9 mouse cellular contexts compared by ENCODE assay signal in genomic region chr11:78972811-78973351, GRCm38 (mm10). TPM values are rescaled to one million over a fixed set of nuclear protein-coding genes. Genes with fewer than 3 reads are reported as not detected.
DNase-seq lines count a peak whose midpoint lies in the region; ATAC-seq and TF ChIP-seq lines count a peak whose summit lies in the region.
"Had no signal": no experiment of that assay in that cellular context is flagged by ENCODE, and none has a peak within 500 bp of the region (broad histone marks: within the 10 kb centered on the region; RNA-seq: fewer than 3 reads in every experiment).

No protein-coding gene starts in this region.

- TF ChIP-seq EP300 in heart, postnatal 0 days (IDR thresholded peaks at IDR 0.05; ENCODE audit: low read depth): no peak

- TF ChIP-seq CTCF in heart, postnatal 0 days (IDR thresholded peaks at IDR 0.05; ENCODE audit: low read depth): no peak
- TF ChIP-seq CTCF in hindbrain, postnatal 0 days (IDR thresholded peaks at IDR 0.05; ENCODE audit: low read depth): no peak
- no peak for TF ChIP-seq CTCF in cerebellum, adult 2 months (IDR thresholded peaks at IDR 0.05; ENCODE audit: borderline replicate concordance, insufficient read depth, low read depth, low read length)

- no peak for DNase-seq in heart, postnatal 0 days (ENCODE audit: low spot score)
- DNase-seq in ZHBTc4 (ENCODE audit: low read depth, low spot score): peak; percentile 34
- DNase-seq in hindbrain, postnatal 0 days (ENCODE audit: low spot score): peak; percentile 9
- DNase-seq in cerebellum, adult 2 months: no peak
- no peak for DNase-seq in cerebellum, adult 18-20 months
- no peak for DNase-seq in urinary bladder, adult 2 months (ENCODE audit: low spot score)

- WGBS in heart, postnatal 0 days: 61% methylated on average over 8 of the region's 8 CpGs
- 64% methylated on average over 8 of the region's 8 CpGs for WGBS in heart, embryonic 12.5 days
- 43% methylated on average over 8 of the region's 8 CpGs for WGBS in hindbrain, postnatal 0 days
- WGBS in neural tube, embryonic 15.5 days: 42% methylated on average over 8 of the region's 8 CpGs
- 21% methylated on average over 8 of the region's 8 CpGs for WGBS in cerebellum, adult 2 months

- H3K4me1 ChIP-seq in heart, postnatal 0 days (ENCODE audit: control insufficient read depth, insufficient read depth): no peaks in the 10 kb centered on the region
- H3K4me1 ChIP-seq in heart, embryonic 12.5 days (replicated peaks): peaks cover 6% of the 10 kb centered on the region; the same call in 1 of the 2 replicates
- peaks cover 4% of the 10 kb centered on the region; the same call in 1 of the 2 replicates for H3K4me1 ChIP-seq in hindbrain, postnatal 0 days (ENCODE audit: insufficient read depth, low read length)
- H3K4me1 ChIP-seq in neural tube, embryonic 15.5 days: peaks cover 14% of the 10 kb centered on the region
- no peaks in the 10 kb centered on the region for H3K4me1 ChIP-seq in cerebellum, adult 2 months (ENCODE audit: control insufficient read depth, insufficient read depth, low read length)

- ATAC-seq in heart, postnatal 0 days (ENCODE audit: insufficient read depth, low read depth): no peak
- no peak for ATAC-seq in heart, embryonic 12.5 days (ENCODE audit: insufficient number of reproducible peaks, low FRiP score)
- no peak for ATAC-seq in hindbrain, postnatal 0 days
- no peak for ATAC-seq in neural tube, embryonic 15.5 days (ENCODE audit: low FRiP score)

- no peaks in the 10 kb centered on the region for H3K9me3 ChIP-seq in heart, postnatal 0 days (replicated peaks; ENCODE audit: control insufficient read depth, low read length)
- no peaks in the 10 kb centered on the region for H3K9me3 ChIP-seq in heart, embryonic 12.5 days (replicated peaks)
- H3K9me3 ChIP-seq in hindbrain, postnatal 0 days (ENCODE audit: low read length): no peaks in the 10 kb centered on the region
- H3K9me3 ChIP-seq in neural tube, embryonic 15.5 days (replicated peaks): no peaks in the 10 kb centered on the region
- H3K9me3 ChIP-seq: G1E had no signal

- no peaks in the 10 kb centered on the region for H3K27me3 ChIP-seq in heart, postnatal 0 days (ENCODE audit: control insufficient read depth, insufficient read depth, low read length)
- no peaks in the 10 kb centered on the region for H3K27me3 ChIP-seq in heart, embryonic 12.5 days (replicated peaks)
- H3K27me3 ChIP-seq in hindbrain, postnatal 0 days (ENCODE audit: insufficient read depth, low read length): no peaks in the 10 kb centered on the region
- no peaks in the 10 kb centered on the region for H3K27me3 ChIP-seq in neural tube, embryonic 15.5 days (replicated peaks)
- no peaks in the 10 kb centered on the region for H3K27me3 ChIP-seq in cerebellum, adult 2 months (ENCODE audit: control insufficient read depth, insufficient read depth, low read length)

- no peak for TF ChIP-seq POLR2A in cerebellum, adult 2 months (IDR thresholded peaks at IDR 0.05; ENCODE audit: borderline replicate concordance, insufficient read depth, low read length)

- peaks cover 32% of the 10 kb centered on the region; the same call in 1 of the 2 replicates for H3K36me3 ChIP-seq in heart, postnatal 0 days (replicated peaks; ENCODE audit: control insufficient read depth, insufficient read depth, low read length)
- H3K36me3 ChIP-seq in heart, embryonic 12.5 days: peaks cover 9% of the 10 kb centered on the region; the same call in 1 of the 2 replicates
- no peaks in the 10 kb centered on the region for H3K36me3 ChIP-seq in hindbrain, postnatal 0 days (ENCODE audit: insufficient read depth, low read length)
- H3K36me3 ChIP-seq in neural tube, embryonic 15.5 days: no peaks in the 10 kb centered on the region

- no peak overlapping the region for H3K9ac ChIP-seq in heart, postnatal 0 days (replicated peaks; ENCODE audit: low read depth, low read length)
- no peak overlapping the region for H3K9ac ChIP-seq in heart, embryonic 12.5 days
- H3K9ac ChIP-seq in hindbrain, postnatal 0 days (replicated peaks; ENCODE audit: low read length): no peak overlapping the region
- H3K9ac ChIP-seq in neural tube, embryonic 15.5 days (replicated peaks): no peak overlapping the region

- H3K4me3 ChIP-seq in heart, postnatal 0 days (ENCODE audit: low read depth, low read length): no peak overlapping the region
- no peak overlapping the region for H3K4me3 ChIP-seq in heart, embryonic 12.5 days
- no peak overlapping the region for H3K4me3 ChIP-seq in hindbrain, postnatal 0 days (ENCODE audit: low read length)
- H3K4me3 ChIP-seq in neural tube, embryonic 15.5 days (replicated peaks): 0 out of 2 replicates have a peak overlapping the region, but pooled peaks have one; percentile 6
- no peak overlapping the region for H3K4me3 ChIP-seq in cerebellum, adult 2 months (replicated peaks; ENCODE audit: insufficient read depth, low read depth, low read length)

- no peak overlapping the region for H3K4me2 ChIP-seq in heart, postnatal 0 days (ENCODE audit: low read depth, low read length)
- H3K4me2 ChIP-seq in heart, embryonic 12.5 days: no peak overlapping the region
- peak overlapping the region; percentile 33 for H3K4me2 ChIP-seq in hindbrain, postnatal 0 days (ENCODE audit: low read depth, low read length)
- peak overlapping the region; percentile 38 for H3K4me2 ChIP-seq in neural tube, embryonic 15.5 days

- peak overlapping the region; percentile 26; the same call in 1 of the 2 replicates for H3K27ac ChIP-seq in heart, postnatal 0 days (ENCODE audit: low read depth)
- no peak overlapping the region for H3K27ac ChIP-seq in heart, embryonic 12.5 days (ENCODE audit: poor library complexity, severe bottlenecking)
- H3K27ac ChIP-seq in hindbrain, postnatal 0 days: no peak overlapping the region
- peak overlapping the region; percentile 58 for H3K27ac ChIP-seq in neural tube, embryonic 15.5 days (replicated peaks)
- H3K27ac ChIP-seq in cerebellum, adult 2 months (ENCODE audit: insufficient read depth, low read length): no peak overlapping the region

RNA-seq across cellular contexts. Expression of gene Lgals9, which starts 11.9 kb away (rescaled TPM):
- 125 and 155 TPM in 2 replicates for total RNA-seq in heart, postnatal 0 days (2014; rRNA removed; ENCODE audit: low replicate concordance)
- 63.0 and 76.9 TPM in 2 replicates for polyA plus RNA-seq in heart, postnatal 0 days (2015; fragmentation: Nextera tagmentation; extraction: Ambion mirVana)
- polyA plus RNA-seq in heart, embryonic 12.5 days (2016; fragmentation: Nextera tagmentation; extraction: Ambion mirVana): 53.7 and 53.8 TPM in 2 replicates
- 19.0 and 21.8 TPM in 2 replicates for total RNA-seq in hindbrain, postnatal 0 days (2014; rRNA removed)
- 23.3 and 24.0 TPM in 2 replicates for polyA plus RNA-seq in hindbrain, postnatal 0 days (2015; fragmentation: Nextera tagmentation; extraction: Ambion mirVana)
- polyA plus RNA-seq in neural tube, embryonic 15.5 days (2015; fragmentation: Nextera tagmentation; extraction: Ambion mirVana): 18.3 and 67.6 TPM in 2 replicates
- polyA plus RNA-seq in cerebellum, adult 2 months (2012; rRNA removed): 8.7 and 9.2 TPM in 2 replicates
- polyA plus RNA-seq in urinary bladder, adult 2 months (2012; rRNA removed): 74.3 and 76.8 TPM in 2 replicates

RNA-seq across cellular contexts. Expression of gene Nos2, which starts 52.3 kb away (rescaled TPM):
- 0.19 and 0.53 TPM in 2 replicates for total RNA-seq in heart, postnatal 0 days (2014; rRNA removed; ENCODE audit: low replicate concordance)
- 1.7 and 1.8 TPM in 2 replicates for polyA plus RNA-seq in heart, postnatal 0 days (2015; fragmentation: Nextera tagmentation; extraction: Ambion mirVana)
- 0.33 and 0.37 TPM in 2 replicates for polyA plus RNA-seq in heart, embryonic 12.5 days (2016; fragmentation: Nextera tagmentation; extraction: Ambion mirVana)
- total RNA-seq in hindbrain, postnatal 0 days (2014; rRNA removed): 0.21 and 0.36 TPM in 2 replicates
- 0.41 and 0.52 TPM in 2 replicates for polyA plus RNA-seq in hindbrain, postnatal 0 days (2015; fragmentation: Nextera tagmentation; extraction: Ambion mirVana)
- polyA plus RNA-seq in neural tube, embryonic 15.5 days (2015; fragmentation: Nextera tagmentation; extraction: Ambion mirVana): 1.0 and 1.3 TPM in 2 replicates
- 0.63 and 0.65 TPM in 2 replicates for polyA plus RNA-seq in cerebellum, adult 2 months (2012; rRNA removed)
- polyA plus RNA-seq in urinary bladder, adult 2 months (2012; rRNA removed): 1.1 TPM in 2 replicates
- total RNA-seq: G1E had no signal
- polyA plus RNA-seq: G1E had no signal

Comparison
In these comparisons a context has a peak if more than half of its experiments do, and no peak if none do; other contexts are left out.
1. H3K27ac ChIP-seq: peak in heart, postnatal 0 days (single experiment) and neural tube, embryonic 15.5 days (single experiment); none in heart, embryonic 12.5 days (single experiment), hindbrain, postnatal 0 days (single experiment) and cerebellum, adult 2 months (single experiment).
2. DNase-seq: peak in ZHBTc4 (single experiment) and hindbrain, postnatal 0 days (single experiment); none in heart, postnatal 0 days (single experiment), cerebellum, adult 2 months (0 of 2), cerebellum, adult 18-20 months (0 of 2) and urinary bladder, adult 2 months (single experiment).
3. H3K4me2 ChIP-seq: peak in hindbrain, postnatal 0 days (single experiment) and neural tube, embryonic 15.5 days (single experiment); none in heart, postnatal 0 days (single experiment) and heart, embryonic 12.5 days (single experiment).